Mouse (Mus musculus) mouse embryonic stem cell (cell line): ENCODE results near the gene Cox6b1.

Source experiments
- in situ Hi-C, 2 experiments: fragments of 300-500 bp; cut with MboI; formaldehyde crosslinking; loops; 1 replicate in 1 of 2; 3 replicates in 1 of 2; pipeline ENCODE4 v1.14.3; 2019 to 2020; ENCODE audit warnings: low sequenced_read_pairs in 2 of 2, low pct_unique_long_range_greater_than_20kb in 1 of 2, mixed read lengths in 1 of 2; ENCODE audit not compliant: unreplicated experiment in 1 of 2

Cox6b1 gene

GRCm38 (mm10) chr7:30589435-30590301 is 36.3 kb downstream of the Cox6b1 start:
- in situ Hi-C loops = no loop called here

DNA sequence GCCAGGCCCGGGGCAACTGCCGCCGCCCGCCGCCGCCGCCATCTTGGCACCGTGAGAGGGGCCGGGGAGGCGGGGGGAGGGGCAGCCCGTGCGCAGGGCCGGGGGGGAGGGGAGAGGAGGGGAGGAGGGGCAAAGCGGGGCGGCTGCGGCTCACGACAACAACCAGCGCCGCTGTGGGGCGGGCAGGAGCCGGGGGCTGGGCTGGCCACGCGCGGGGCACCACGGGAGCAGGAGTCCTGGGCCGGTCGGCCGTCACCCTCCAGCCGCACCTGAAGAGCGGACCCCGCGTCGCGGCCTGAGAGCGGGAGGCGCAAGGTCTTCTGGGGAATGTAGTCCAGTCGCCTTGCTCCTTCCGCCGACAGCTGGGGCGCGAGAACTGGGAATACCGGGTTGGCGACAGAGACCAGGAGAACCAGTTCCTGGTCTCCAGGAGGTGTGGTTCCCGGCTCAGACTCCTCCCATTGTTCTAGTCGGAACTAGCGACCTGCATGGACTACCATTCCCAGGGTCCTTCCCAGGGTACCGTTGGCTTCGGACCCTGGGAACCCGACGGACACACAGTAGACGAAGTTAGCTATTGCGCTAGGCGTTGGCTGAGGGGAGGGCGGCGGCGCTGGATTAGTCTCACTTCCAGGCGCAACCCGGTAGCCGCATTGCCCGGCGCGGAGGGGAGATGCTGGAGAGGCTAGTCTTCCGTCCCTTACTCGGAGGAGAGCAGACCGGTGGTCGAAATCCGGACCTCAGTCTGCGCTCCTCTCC is 37.1 kb downstream of the Cox6b1 start, which contains the start of gene Kmt2b:
Kmt2b (minus strand) TSS at position 51 of the 759 bp plus-strand sequence.
- in situ Hi-C loops = no loop called here

DNA sequence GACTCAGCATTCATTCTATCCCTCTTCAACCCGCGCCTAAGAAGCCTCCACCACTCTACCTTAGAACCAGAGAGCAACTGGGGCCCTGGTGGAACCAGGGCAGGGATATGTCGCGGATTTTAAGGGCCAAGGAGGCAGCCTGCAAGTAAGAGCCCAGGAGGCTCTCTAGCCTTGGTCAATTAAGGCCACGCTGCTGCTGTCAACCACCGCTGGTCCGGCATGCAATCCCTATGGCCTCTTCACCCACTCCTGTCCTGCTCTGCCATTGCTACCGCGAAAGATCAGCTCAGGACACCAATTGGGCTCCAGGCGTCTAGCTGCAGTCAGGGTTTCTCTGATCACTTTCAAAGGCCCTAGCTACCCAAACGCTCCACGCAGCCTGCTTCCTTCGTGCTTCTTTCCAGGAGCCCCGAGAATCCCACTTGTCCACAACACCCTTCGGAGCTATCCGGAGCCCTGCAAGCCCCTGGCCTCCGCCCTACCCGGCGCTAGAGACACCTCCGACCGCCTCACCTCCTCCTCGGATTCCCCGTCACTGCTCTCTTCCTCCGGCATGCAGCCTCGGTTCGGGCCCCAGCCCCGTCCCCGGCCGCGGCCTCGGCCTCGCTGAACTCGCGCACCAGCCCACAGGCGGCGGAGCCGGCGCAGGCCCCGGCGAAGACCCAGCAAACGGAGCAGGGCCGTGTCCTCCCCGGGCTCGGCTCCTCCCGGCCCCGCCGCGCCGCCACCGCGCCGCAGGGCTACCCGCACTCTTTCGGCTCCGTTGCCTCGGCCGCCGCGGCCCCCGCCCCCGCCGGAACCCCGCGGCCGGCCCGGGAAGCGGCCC is 37.9 kb downstream of the Cox6b1 start:
- in situ Hi-C loops = no loop called here

GRCm38 (mm10) chr7:30586455-30587020 is 39.4 kb downstream of the Cox6b1 start:
- in situ Hi-C loops = no loop called here

DNA sequence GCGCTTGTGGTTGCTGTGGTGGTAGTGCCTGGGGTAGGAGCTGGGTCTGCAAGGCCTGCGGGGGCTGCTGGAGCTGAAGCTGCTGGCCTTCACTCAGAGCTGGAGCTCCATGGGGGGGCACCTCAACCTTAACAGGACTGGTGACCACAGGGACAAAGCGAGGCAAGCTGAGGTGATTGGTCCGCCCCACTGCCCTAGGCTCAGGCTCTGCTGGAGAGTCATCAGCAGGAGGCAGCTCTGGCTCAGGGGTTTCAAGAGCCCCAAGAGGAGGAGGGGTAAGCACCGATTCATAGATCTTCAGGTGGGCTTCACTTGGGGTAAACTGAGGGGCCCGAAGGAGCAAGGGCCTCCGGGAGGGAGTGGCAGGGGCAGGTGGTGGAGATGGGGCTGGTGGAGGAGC is 40.8 kb downstream of the Cox6b1 start:
- in situ Hi-C loops = no loop called here

- in situ Hi-C loops = no loop called here
Observed at GRCm38 (mm10) chr7:30584339-30584738, 41.6 kb downstream of the Cox6b1 start.

- in situ Hi-C loops = no loop called here
Observed at GRCm38 (mm10) chr7:30581547-30581946, 44.4 kb downstream of the Cox6b1 start.

DNA sequence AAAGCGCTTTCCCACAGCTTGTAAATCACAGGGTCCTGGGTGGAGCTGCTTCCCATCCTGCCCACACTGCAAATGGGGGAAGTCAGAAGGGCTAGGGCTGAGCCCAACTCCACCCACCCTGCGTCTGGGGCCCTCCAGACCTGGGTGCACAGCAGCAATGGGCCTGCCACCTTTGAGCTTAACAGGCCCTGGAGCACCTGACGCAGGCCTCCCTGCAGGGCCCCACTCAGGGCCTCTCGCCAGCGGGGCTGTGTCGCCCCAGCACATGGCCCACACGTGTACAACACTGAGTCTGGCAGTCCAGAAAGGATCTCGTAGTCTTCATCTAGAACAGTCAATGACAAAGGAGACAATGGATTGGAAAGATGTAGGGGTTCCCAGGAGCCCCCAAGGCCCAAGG is 46.0 kb downstream of the Cox6b1 start:
- in situ Hi-C loops = no loop called here

DNA sequence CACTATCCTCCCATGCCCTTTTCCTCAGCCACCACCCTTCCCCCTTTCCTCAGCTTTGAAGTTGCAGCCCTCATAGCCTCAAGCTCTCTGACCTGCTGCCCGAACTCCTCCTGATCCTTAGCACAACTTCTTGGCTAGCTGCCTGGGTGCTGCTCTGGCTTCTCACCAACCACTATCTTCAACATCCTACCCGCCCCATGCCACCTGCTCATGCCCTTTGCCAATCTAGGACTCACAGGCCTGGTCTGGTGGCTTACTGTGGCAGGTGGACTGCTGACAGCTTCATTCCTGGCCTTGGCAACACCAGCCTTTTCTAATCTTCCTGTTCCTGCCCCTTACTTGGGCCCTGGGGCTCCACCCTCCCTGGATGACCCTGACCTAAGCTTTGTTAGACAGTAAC is 53.0 kb downstream of the Cox6b1 start:
- in situ Hi-C loops = no loop called here

- in situ Hi-C loops = no loop called here
Observed at GRCm38 (mm10) chr7:30572389-30572788, 53.6 kb downstream of the Cox6b1 start.

DNA sequence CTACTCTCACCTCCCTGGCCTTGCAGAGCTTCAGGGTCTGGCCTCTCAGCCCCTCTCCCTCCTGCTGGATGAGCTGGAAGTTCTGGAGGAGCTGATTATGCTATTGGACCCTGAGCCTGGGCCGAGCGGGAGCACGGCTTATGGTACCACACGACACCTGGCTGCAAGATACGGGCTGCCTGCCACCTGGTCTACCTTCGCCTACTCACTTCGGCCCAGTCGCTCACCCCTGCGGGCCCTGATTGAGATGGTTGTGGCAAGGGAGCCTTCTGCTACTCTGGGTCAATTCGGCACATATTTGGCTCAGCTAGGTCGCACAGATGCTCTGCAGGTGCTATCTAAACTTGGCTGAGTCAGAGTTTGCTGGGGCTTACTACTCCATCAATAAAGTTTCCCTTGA is 58.4 kb downstream of the Cox6b1 start:
- in situ Hi-C loops = no loop called here
